Mouse (Mus musculus): ENCODE measurements around the gene Zfp462. TPM values are rescaled to one million over a fixed set of nuclear protein-coding genes. Genes with fewer than 3 reads are reported as not detected.

The Zfp462 gene
- polyA plus RNA-seq, 1 experiment from 2014 or later = 13.6 TPM

- peaks cover 44% of the 10 kb centered on the region for H3K4me1 ChIP-seq
- H3K27me3 ChIP-seq (ENCODE audit: poor library complexity, severe bottlenecking) = no peaks in the 10 kb centered on the region
- H3K9me3 ChIP-seq = 0 out of 2 replicates have a peak, but pooled peaks cover 2% of the 10 kb centered on the region
- no peak for DNase-seq (ENCODE audit: extremely low spot score, low spot score)
- peaks cover 91% of the 10 kb centered on the region for H3K36me3 ChIP-seq (replicated peaks)
- peak overlapping the region; percentile 32; the same call in 1 of the 2 replicates for H3K4me3 ChIP-seq
- peak overlapping the region; percentile 88 for H3K27ac ChIP-seq
- 38% methylated on average over 1 of the region's 1 CpGs for WGBS
Observed at GRCm38 (mm10) chr4:55006024-55006423, 61.2 kb downstream of the Zfp462 start.

GRCm38 (mm10) chr4:55008616-55009015, 63.8 kb downstream of the Zfp462 start:
- Histone ChIP-seq H3K36me3 (replicated peaks) (peaks cover 91% of the 10 kb centered on the region), H3K27ac (no peak overlapping the region), H3K27me3 (ENCODE audit: poor library complexity, severe bottlenecking) (no peaks in the 10 kb centered on the region), H3K4me1 (peaks cover 30% of the 10 kb centered on the region), H3K4me3 (no peak overlapping the region), H3K9me3 (0 out of 2 replicates have a peak, but pooled peaks cover 2% of the 10 kb centered on the region)
- 97% methylated on average over 14 of the region's 14 CpGs for WGBS
- DNase-seq (ENCODE audit: extremely low spot score, low spot score) = no peak

- 93% methylated on average over 12 of the region's 12 CpGs for WGBS
- H3K4me1 ChIP-seq = peaks cover 2% of the 10 kb centered on the region
Observed at GRCm38 (mm10) chr4:55011391-55011790, 66.5 kb downstream of the Zfp462 start.

DNA sequence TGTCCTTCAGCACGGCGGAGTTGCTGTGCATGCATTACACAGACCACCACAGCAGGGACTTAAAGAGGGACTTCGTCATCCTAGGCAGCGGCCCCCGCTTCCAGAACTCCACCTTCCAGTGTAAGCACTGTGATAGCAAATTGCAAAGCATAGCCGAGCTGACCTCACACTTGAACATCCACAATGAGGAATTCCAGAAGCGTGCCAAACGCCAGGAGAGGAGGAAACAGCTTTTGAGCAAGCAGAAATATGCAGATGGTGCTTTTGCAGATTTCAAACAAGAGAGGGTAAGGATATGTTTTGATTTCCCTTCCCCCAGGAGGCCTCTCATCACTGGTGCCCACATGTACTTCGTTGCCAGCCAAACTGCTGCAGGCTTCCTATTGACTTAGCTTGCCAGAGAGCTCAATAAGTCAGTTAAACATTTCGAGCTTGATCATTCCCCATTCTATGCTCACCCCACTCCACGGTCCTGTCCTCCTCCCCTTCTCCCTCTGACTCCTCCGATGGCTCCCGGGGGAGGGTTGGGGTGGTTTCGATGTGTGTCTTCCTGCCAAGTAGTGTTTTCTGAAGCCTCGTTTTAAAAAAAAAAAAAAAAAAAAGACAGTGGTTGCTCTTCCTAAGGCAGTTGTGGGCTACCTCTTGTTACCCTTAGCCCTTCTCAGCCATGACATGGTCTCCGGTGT, 68.9 kb downstream of the Zfp462 start:
- 92% methylated on average over 16 of the region's 16 CpGs for WGBS
- H3K36me3 ChIP-seq (replicated peaks) = peaks cover 100% of the 10 kb centered on the region
- DNase-seq (ENCODE audit: extremely low spot score, low spot score) = no peak
- H3K4me3 ChIP-seq = no peak overlapping the region
- no peaks in the 10 kb centered on the region for H3K4me1 ChIP-seq
- no peaks in the 10 kb centered on the region for H3K27me3 ChIP-seq (ENCODE audit: poor library complexity, severe bottlenecking)
- 0 out of 2 replicates have a peak, but pooled peaks cover 2% of the 10 kb centered on the region for H3K9me3 ChIP-seq
- H3K27ac ChIP-seq = no peak overlapping the region

More at GRCm38 (mm10) chr4:55011391-55011790, 66.5 kb downstream of the Zfp462 start:
- peaks cover 99% of the 10 kb centered on the region for H3K36me3 ChIP-seq (replicated peaks)
- H3K9me3 ChIP-seq = 0 out of 2 replicates have a peak, but pooled peaks cover 2% of the 10 kb centered on the region
- no peaks in the 10 kb centered on the region for H3K27me3 ChIP-seq (ENCODE audit: poor library complexity, severe bottlenecking)
- no peak for DNase-seq (ENCODE audit: extremely low spot score, low spot score)
- H3K27ac ChIP-seq = no peak overlapping the region
- no peak overlapping the region for H3K4me3 ChIP-seq

DNA sequence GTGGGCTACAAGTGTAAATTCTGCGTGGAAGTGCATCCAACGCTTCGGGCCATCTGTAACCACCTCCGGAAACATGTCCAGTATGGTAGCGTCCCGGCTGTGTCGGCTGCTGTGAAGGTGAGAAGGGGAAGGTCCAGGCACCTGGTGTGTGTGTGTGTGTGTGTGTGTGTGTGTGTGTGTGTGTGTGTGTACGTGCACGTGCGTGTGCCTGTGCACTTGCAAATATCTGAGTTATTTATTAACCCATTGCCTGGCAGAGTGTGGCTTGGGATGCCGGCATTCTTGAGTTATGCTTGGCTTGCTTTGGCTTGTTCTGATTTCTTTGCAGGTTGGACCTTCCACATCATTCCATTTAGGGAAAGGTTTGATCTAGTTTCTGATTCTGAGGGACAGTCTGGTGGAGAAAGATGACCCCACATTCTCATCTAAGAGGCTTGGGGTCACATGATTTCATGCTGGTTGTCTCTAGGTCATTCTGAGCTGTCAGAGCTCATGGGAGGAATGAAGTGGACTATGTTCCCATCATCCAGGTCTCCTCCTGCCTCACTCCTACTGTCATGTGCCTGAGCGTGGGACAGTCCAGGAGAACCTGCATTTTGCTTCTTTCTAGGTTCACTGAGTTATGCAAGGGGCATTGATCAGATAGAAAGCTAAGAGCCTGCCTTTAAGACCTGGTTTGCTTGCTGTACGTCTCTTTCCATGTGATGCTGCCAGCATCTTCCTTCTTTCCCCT, 70.0 kb downstream of the Zfp462 start:
- no peaks in the 10 kb centered on the region for H3K27me3 ChIP-seq (ENCODE audit: poor library complexity, severe bottlenecking)
- H3K27ac ChIP-seq = no peak overlapping the region
- 92% methylated on average over 13 of the region's 13 CpGs for WGBS
- no peaks in the 10 kb centered on the region for H3K4me1 ChIP-seq
- H3K9me3 ChIP-seq = no peaks in the 10 kb centered on the region
- H3K36me3 ChIP-seq (replicated peaks) = peaks cover 100% of the 10 kb centered on the region
- H3K4me3 ChIP-seq = no peak overlapping the region
- no peak for DNase-seq (ENCODE audit: extremely low spot score, low spot score)

GRCm38 (mm10) chr4:55015517-55015916, 70.7 kb downstream of the Zfp462 start:
- no peak overlapping the region for H3K27ac ChIP-seq
- no peaks in the 10 kb centered on the region for H3K9me3 ChIP-seq
- H3K36me3 ChIP-seq (replicated peaks) = peaks cover 100% of the 10 kb centered on the region
- no peak for DNase-seq (ENCODE audit: extremely low spot score, low spot score)
- H3K4me3 ChIP-seq = no peak overlapping the region
- WGBS = 95% methylated on average over 2 of the region's 2 CpGs
- H3K27me3 ChIP-seq (ENCODE audit: poor library complexity, severe bottlenecking) = no peaks in the 10 kb centered on the region
- H3K4me1 ChIP-seq = no peaks in the 10 kb centered on the region

DNA sequence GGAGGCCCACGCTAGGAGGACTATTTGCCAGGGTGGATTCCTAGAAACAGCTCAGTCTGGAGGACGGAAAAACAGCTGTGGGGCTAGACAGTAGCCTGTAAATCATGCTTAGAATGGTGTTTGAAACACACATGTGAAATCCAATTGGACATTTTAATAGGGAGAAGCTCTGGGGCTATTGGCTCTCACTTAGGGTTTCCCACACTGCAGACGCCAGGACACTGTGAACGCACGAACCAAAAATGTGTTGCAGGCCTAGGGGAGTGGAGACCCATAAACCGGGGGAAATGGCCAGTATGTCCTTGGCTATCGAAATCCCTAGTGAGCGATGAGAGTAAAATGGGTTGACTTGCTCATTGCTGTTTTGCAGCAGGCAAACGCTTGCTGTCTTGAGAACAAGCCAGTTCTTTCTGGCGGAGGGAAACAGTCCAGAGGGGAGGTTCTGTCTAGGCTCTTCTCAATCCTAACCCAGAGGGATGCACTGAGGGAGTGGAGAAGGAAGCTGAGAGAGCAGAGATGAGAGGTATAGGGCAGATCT, 81.3 kb downstream of the Zfp462 start:
- Histone ChIP-seq H3K4me3 (no peak overlapping the region), H3K9me3 (no peaks in the 10 kb centered on the region), H3K27ac (no peak overlapping the region), H3K27me3 (ENCODE audit: poor library complexity, severe bottlenecking) (no peaks in the 10 kb centered on the region), H3K4me1 (peaks cover 9% of the 10 kb centered on the region), H3K36me3 (replicated peaks) (peaks cover 99% of the 10 kb centered on the region)
- 91% methylated on average over 10 of the region's 10 CpGs for WGBS
- no peak for DNase-seq (ENCODE audit: extremely low spot score, low spot score)

DNA sequence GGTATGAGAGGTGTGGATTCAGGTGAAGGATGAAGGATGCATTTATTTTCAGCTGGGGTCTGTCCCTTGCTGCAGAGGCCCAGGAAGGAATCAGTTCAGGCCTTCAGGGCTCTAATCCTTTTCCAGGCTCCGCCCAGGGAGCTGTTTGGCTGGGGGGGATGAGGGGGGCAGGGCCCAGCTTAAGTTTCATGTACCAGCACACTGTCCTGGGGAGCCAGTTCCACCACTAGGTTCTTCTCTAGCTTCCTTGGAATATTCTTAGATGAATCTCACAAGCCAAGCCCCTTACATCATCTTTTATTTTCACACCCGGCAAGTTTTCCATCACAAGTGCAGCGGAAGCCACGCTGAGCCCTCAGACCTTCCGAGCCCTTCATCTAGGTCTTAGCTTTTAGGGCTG, 85.6 kb downstream of the Zfp462 start:
- Histone ChIP-seq H3K27ac (0 out of 2 replicates have a peak overlapping the region, but pooled peaks have one; percentile 12), H3K27me3 (ENCODE audit: poor library complexity, severe bottlenecking) (no peaks in the 10 kb centered on the region), H3K9me3 (no peaks in the 10 kb centered on the region), H3K4me3 (no peak overlapping the region), H3K4me1 (peaks cover 9% of the 10 kb centered on the region), H3K36me3 (replicated peaks) (peaks cover 94% of the 10 kb centered on the region)
- WGBS = 80% methylated on average over 5 of the region's 5 CpGs
- DNase-seq (ENCODE audit: extremely low spot score, low spot score) = no peak

- H3K4me1 ChIP-seq = peaks cover 9% of the 10 kb centered on the region
- WGBS = 84% methylated on average over 8 of the region's 8 CpGs
- no peaks in the 10 kb centered on the region for H3K9me3 ChIP-seq
- H3K4me3 ChIP-seq = no peak overlapping the region
- no peak for DNase-seq (ENCODE audit: extremely low spot score, low spot score)
- H3K27ac ChIP-seq = no peak overlapping the region
- H3K36me3 ChIP-seq (replicated peaks) = peaks cover 94% of the 10 kb centered on the region
- no peaks in the 10 kb centered on the region for H3K27me3 ChIP-seq (ENCODE audit: poor library complexity, severe bottlenecking)
Observed at GRCm38 (mm10) chr4:55032317-55032930, 87.6 kb downstream of the Zfp462 start.

DNA sequence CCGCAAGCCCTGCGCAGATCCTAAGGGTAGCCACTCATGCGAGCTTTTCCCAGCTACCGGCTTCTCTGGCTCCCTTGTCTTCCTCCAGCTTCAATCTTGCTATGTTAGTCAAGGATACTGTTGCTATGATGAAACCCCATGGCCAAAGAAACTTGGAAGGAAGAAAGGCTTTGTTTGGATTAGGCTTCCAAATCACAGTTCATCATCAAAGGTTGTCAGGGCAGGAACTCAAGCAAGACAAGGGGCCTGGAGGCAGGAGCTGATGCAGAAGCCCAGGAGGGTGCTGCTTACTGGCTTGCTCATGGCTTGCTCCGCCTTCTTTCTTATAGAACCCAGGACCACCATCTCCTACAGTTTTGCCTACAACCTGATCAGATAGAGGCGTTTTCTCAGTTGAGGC, 88.6 kb downstream of the Zfp462 start:
- H3K4me3 ChIP-seq = no peak overlapping the region
- no peak for DNase-seq (ENCODE audit: extremely low spot score, low spot score)
- WGBS = 93% methylated on average over 6 of the region's 6 CpGs
- no peak overlapping the region for H3K27ac ChIP-seq
- H3K4me1 ChIP-seq = peaks cover 9% of the 10 kb centered on the region
- no peaks in the 10 kb centered on the region for H3K27me3 ChIP-seq (ENCODE audit: poor library complexity, severe bottlenecking)
- peaks cover 94% of the 10 kb centered on the region for H3K36me3 ChIP-seq (replicated peaks)
- H3K9me3 ChIP-seq = no peaks in the 10 kb centered on the region

DNA sequence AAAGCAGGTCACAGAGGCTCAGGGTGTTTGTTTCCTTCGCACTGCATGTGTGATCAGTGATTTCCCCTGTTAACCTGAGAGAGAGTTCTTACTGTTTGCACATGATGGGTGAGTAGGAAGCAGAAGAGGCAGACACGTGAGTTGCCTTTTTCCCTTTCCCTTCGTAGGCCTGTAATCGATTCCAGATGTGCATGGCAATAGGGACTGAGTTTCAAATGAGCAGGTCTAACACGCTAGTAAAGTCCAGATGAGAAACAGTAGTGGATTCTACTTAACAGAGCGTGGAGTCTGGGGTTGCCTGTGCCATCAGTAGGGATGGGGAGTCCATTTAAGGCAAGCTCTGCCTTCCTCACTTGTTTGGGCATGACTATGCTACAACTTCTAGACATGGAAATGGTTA, 93.3 kb downstream of the Zfp462 start:
- Histone ChIP-seq H3K27ac (no peak overlapping the region), H3K4me1 (peaks cover 27% of the 10 kb centered on the region), H3K9me3 (no peaks in the 10 kb centered on the region), H3K27me3 (ENCODE audit: poor library complexity, severe bottlenecking) (no peaks in the 10 kb centered on the region), H3K4me3 (no peak overlapping the region), H3K36me3 (replicated peaks) (peaks cover 98% of the 10 kb centered on the region)
- DNase-seq (ENCODE audit: extremely low spot score, low spot score) = no peak
- WGBS = 79% methylated on average over 6 of the region's 6 CpGs

GRCm38 (mm10) chr4:55040258-55040964, 95.6 kb downstream of the Zfp462 start:
- Histone ChIP-seq H3K4me1 (peaks cover 27% of the 10 kb centered on the region), H3K27me3 (ENCODE audit: poor library complexity, severe bottlenecking) (no peaks in the 10 kb centered on the region), H3K36me3 (replicated peaks) (peaks cover 100% of the 10 kb centered on the region), H3K9me3 (no peaks in the 10 kb centered on the region), H3K4me3 (no peak overlapping the region), H3K27ac (peak overlapping the region; percentile 2; the same call in 1 of the 2 replicates)
- 69% methylated on average over 8 of the region's 8 CpGs for WGBS
- no peak for DNase-seq (ENCODE audit: extremely low spot score, low spot score)
